Mouse (Mus musculus) hindbrain, embryonic 15.5 days (tissue): ENCODE data around the gene Pip4k2c. TPM values are rescaled to one million over a fixed set of nuclear protein-coding genes. Genes with fewer than 3 reads are reported as not detected.

Source experiments
- ATAC-seq: fragments of 200-750 bp; cut with Nextera tagmentation; 2 replicates; pipeline ENCODE4 v1.8.0; 2017; ENCODE audit warnings: low read depth, moderate number of reproducible peaks, moderate TSS enrichment; ENCODE audit not compliant: low FRiP score
- H3K27ac ChIP-seq: fragments of 300-500 bp; sonication (generic); replicated peaks from 2 replicates; pipeline ENCODE4 v1.5.1; 2015; ENCODE audit warnings: mild to moderate bottlenecking, inconsistent platforms
- H3K27me3 ChIP-seq: fragments of 300-500 bp; sonication (generic); 2 replicates; pipeline ENCODE4 v1.6.1; 2015; ENCODE audit warnings: control low read depth, inconsistent platforms
- H3K36me3 ChIP-seq: fragments of 300-500 bp; sonication (generic); 2 replicates; pipeline ENCODE4 v1.6.1; 2015; ENCODE audit warnings: control low read depth, inconsistent platforms
- H3K4me1 ChIP-seq: fragments of 300-500 bp; sonication (generic); replicated peaks from 2 replicates; pipeline ENCODE4 v1.6.1; 2015; ENCODE audit warnings: control low read depth, inconsistent platforms
- H3K4me2 ChIP-seq: fragments of 300-500 bp; sonication (generic); 2 replicates; pipeline ENCODE4 v1.6.1; 2015; ENCODE audit warnings: moderate library complexity, mild to moderate bottlenecking, inconsistent platforms
- H3K4me3 ChIP-seq: fragments of 300-500 bp; sonication (generic); 2 replicates; pipeline ENCODE4 v1.5.1; 2015; ENCODE audit warnings: mild to moderate bottlenecking, inconsistent platforms
- H3K9ac ChIP-seq: fragments of 300-500 bp; sonication (generic); 2 replicates; pipeline ENCODE4 v1.6.1; 2015; ENCODE audit warnings: inconsistent platforms
- H3K9me3 ChIP-seq: fragments of 300-500 bp; sonication (generic); 2 replicates; pipeline ENCODE4 v1.6.1; 2016; ENCODE audit warnings: control low read depth, inconsistent platforms
- WGBS: fragments of 180-500 bp; shearing (Covaris S2); methylation state at CpG from one replicate; pipeline ENCODE4 v1.1.7; 2015; 5-methylcytosine and 5-hydroxymethylcytosine counted together
- polyA plus RNA-seq: library from polyadenylated mRNA; unstranded; fragments of >200 nt; fragmentation: Nextera tagmentation; extraction: Ambion mirVana; gene quantifications from 2 replicates; pipeline ENCODE4 v1.2.1, GENCODE M21; 2015

Pip4k2c gene
- polyA plus RNA-seq, 1 experiment from 2014 or later, result 19.6 TPM

- H3K4me2 ChIP-seq, result no peak overlapping the region
- H3K9me3 ChIP-seq, result no peaks in the 10 kb centered on the region
- no peak overlapping the region for H3K4me3 ChIP-seq
- 42% methylated on average over 3 of the region's 3 CpGs for WGBS
- no peak for ATAC-seq
- no peak overlapping the region for H3K27ac ChIP-seq
- H3K36me3 ChIP-seq, result 0 out of 2 replicates have a peak, but pooled peaks cover 3% of the 10 kb centered on the region
- H3K27me3 ChIP-seq, result peaks cover 52% of the 10 kb centered on the region
- H3K4me1 ChIP-seq, result peaks cover 27% of the 10 kb centered on the region
- no peak overlapping the region for H3K9ac ChIP-seq
Measured at GRCm38 (mm10) chr10:127176228-127176627, 35.2 kb downstream of the Pip4k2c start.

- peaks cover 30% of the 10 kb centered on the region for H3K4me1 ChIP-seq
- no peaks in the 10 kb centered on the region for H3K9me3 ChIP-seq
- ATAC-seq, result 0 out of 2 replicates have a peak, but pooled peaks have one; percentile 6
- H3K9ac ChIP-seq, result no peak overlapping the region
- 0 out of 2 replicates have a peak, but pooled peaks cover 3% of the 10 kb centered on the region for H3K36me3 ChIP-seq
- no peak overlapping the region for H3K4me3 ChIP-seq
- peaks cover 49% of the 10 kb centered on the region for H3K27me3 ChIP-seq
- no peak overlapping the region for H3K27ac ChIP-seq
- WGBS, result 87% methylated on average over 7 of the region's 7 CpGs
- H3K4me2 ChIP-seq, result no peak overlapping the region
Measured at GRCm38 (mm10) chr10:127174170-127174569, 37.2 kb downstream of the Pip4k2c start.

- ATAC-seq, result 0 out of 2 replicates have a peak, but pooled peaks have one; percentile 2
Measured at GRCm38 (mm10) chr10:127173148-127174065, 38.0 kb downstream of the Pip4k2c start.

GRCm38 (mm10) chr10:127171631-127172200, 39.7 kb downstream of the Pip4k2c start:
- no peak overlapping the region for H3K4me3 ChIP-seq
- 0 out of 2 replicates have a peak, but pooled peaks cover 3% of the 10 kb centered on the region for H3K36me3 ChIP-seq
- H3K9ac ChIP-seq, result no peak overlapping the region
- no peak for ATAC-seq
- H3K4me2 ChIP-seq, result no peak overlapping the region
- H3K27ac ChIP-seq, result no peak overlapping the region
- peaks cover 27% of the 10 kb centered on the region for H3K4me1 ChIP-seq
- WGBS, result 92% methylated on average over 15 of the region's 15 CpGs
- peaks cover 47% of the 10 kb centered on the region for H3K27me3 ChIP-seq
- no peaks in the 10 kb centered on the region for H3K9me3 ChIP-seq

More at GRCm38 (mm10) chr10:127173148-127174065, 38.0 kb downstream of the Pip4k2c start:
- WGBS, result 86% methylated on average over 16 of the region's 16 CpGs
- Histone ChIP-seq H3K27me3 (peaks cover 52% of the 10 kb centered on the region), H3K4me3 (no peak overlapping the region), H3K36me3 (0 out of 2 replicates have a peak, but pooled peaks cover 3% of the 10 kb centered on the region), H3K9me3 (no peaks in the 10 kb centered on the region), H3K4me2 (no peak overlapping the region), H3K4me1 (peaks cover 26% of the 10 kb centered on the region), H3K27ac (no peak overlapping the region), H3K9ac (no peak overlapping the region)

- Histone ChIP-seq H3K4me3 (peak overlapping the region; percentile 9), H3K9ac (no peak overlapping the region), H3K27ac (no peak overlapping the region), H3K36me3 (0 out of 2 replicates have a peak, but pooled peaks cover 3% of the 10 kb centered on the region), H3K9me3 (no peaks in the 10 kb centered on the region), H3K27me3 (peaks cover 40% of the 10 kb centered on the region), H3K4me1 (peaks cover 35% of the 10 kb centered on the region), H3K4me2 (peak overlapping the region; percentile 48)
- peak; percentile 17; the same call in 1 of the 2 replicates for ATAC-seq
- WGBS, result 3% methylated on average over 29 of the region's 29 CpGs
Measured at GRCm38 (mm10) chr10:127170837-127171272, 40.5 kb downstream of the Pip4k2c start.

GRCm38 (mm10) chr10:127170002-127170401, 41.4 kb downstream of the Pip4k2c start:
- Histone ChIP-seq H3K27me3 (peaks cover 40% of the 10 kb centered on the region), H3K4me1 (peaks cover 38% of the 10 kb centered on the region), H3K4me3 (peak overlapping the region; percentile 9; the same call in 1 of the 2 replicates), H3K9ac (0 out of 2 replicates have a peak overlapping the region, but pooled peaks have one; percentile 6), H3K27ac (no peak overlapping the region), H3K4me2 (peak overlapping the region; percentile 48), H3K36me3 (0 out of 2 replicates have a peak, but pooled peaks cover 3% of the 10 kb centered on the region), H3K9me3 (no peaks in the 10 kb centered on the region)
- no peak for ATAC-seq
- 8% methylated on average over 22 of the region's 22 CpGs for WGBS

GRCm38 (mm10) chr10:127167614-127168192, 43.7 kb downstream of the Pip4k2c start:
- H3K27me3 ChIP-seq, result peaks cover 40% of the 10 kb centered on the region
- H3K9me3 ChIP-seq, result no peaks in the 10 kb centered on the region
- peak overlapping the region; percentile 84 for H3K4me2 ChIP-seq
- H3K36me3 ChIP-seq, result 0 out of 2 replicates have a peak, but pooled peaks cover 3% of the 10 kb centered on the region
- WGBS, result 58% methylated on average over 10 of the region's 10 CpGs
- no peak overlapping the region for H3K27ac ChIP-seq
- ATAC-seq, result no peak
- H3K9ac ChIP-seq, result no peak overlapping the region
- 0 out of 2 replicates have a peak overlapping the region, but pooled peaks have one; percentile 93 for H3K4me3 ChIP-seq
- H3K4me1 ChIP-seq, result peaks cover 38% of the 10 kb centered on the region

GRCm38 (mm10) chr10:127166771-127167613, 44.4 kb downstream of the Pip4k2c start:
- 25% methylated on average over 15 of the region's 15 CpGs for WGBS
- ATAC-seq, result no peak
- Histone ChIP-seq H3K27ac (peak overlapping the region; percentile 92), H3K4me2 (peak overlapping the region; percentile 84), H3K27me3 (peaks cover 36% of the 10 kb centered on the region), H3K36me3 (0 out of 2 replicates have a peak, but pooled peaks cover 3% of the 10 kb centered on the region), H3K9ac (peak overlapping the region; percentile 98), H3K4me3 (peak overlapping the region; percentile 93), H3K4me1 (peaks cover 38% of the 10 kb centered on the region), H3K9me3 (no peaks in the 10 kb centered on the region)

GRCm38 (mm10) chr10:127166404-127166715, 45.0 kb downstream of the Pip4k2c start:
- H3K9me3 ChIP-seq, result no peaks in the 10 kb centered on the region
- peak overlapping the region; percentile 98 for H3K9ac ChIP-seq
- H3K4me3 ChIP-seq, result peak overlapping the region; percentile 93
- no peak for ATAC-seq
- H3K4me2 ChIP-seq, result peak overlapping the region; percentile 84
- peaks cover 34% of the 10 kb centered on the region for H3K27me3 ChIP-seq
- peaks cover 38% of the 10 kb centered on the region for H3K4me1 ChIP-seq
- H3K36me3 ChIP-seq, result no peaks in the 10 kb centered on the region
- peak overlapping the region; percentile 92 for H3K27ac ChIP-seq
- WGBS, result 3% methylated on average over 11 of the region's 11 CpGs

- peak; percentile 57 for ATAC-seq
- peaks cover 34% of the 10 kb centered on the region for H3K4me1 ChIP-seq
- peak overlapping the region; percentile 92 for H3K27ac ChIP-seq
- peak overlapping the region; percentile 93 for H3K4me3 ChIP-seq
- no peaks in the 10 kb centered on the region for H3K36me3 ChIP-seq
- H3K9me3 ChIP-seq, result no peaks in the 10 kb centered on the region
- under 1% methylated on average over 56 of the region's 56 CpGs for WGBS
- H3K27me3 ChIP-seq, result peaks cover 30% of the 10 kb centered on the region
- peak overlapping the region; percentile 98 for H3K9ac ChIP-seq
- peak overlapping the region; percentile 84 for H3K4me2 ChIP-seq
Measured at GRCm38 (mm10) chr10:127165654-127166403, 45.6 kb downstream of the Pip4k2c start.
